Mouse (Mus musculus) stomach, postnatal 0 days (tissue): Measurements from ENCODE around the gene Dnmt3b. TPM values are rescaled to one million over a fixed set of nuclear protein-coding genes. Genes with fewer than 3 reads are reported as not detected.
A peak's percentile ranks its signal among the peaks of the same experiment; 100 is the strongest.
"Not testable (repeated sequence)": the region's sequence is repeated elsewhere in the genome, so short reads cannot be mapped to it uniquely, and the experiment has no call there.

Experiments used
- ATAC-seq: fragments of 200-750 bp; cut with Nextera tagmentation; 2 replicates; pipeline ENCODE4 v1.8.0; 2017; ENCODE audit not compliant: low FRiP score, low TSS enrichment
- DNase-seq: peaks from one replicate; pipeline ENCODE4 v3.0.0-alpha.2; 2016; ENCODE audit warnings: low spot score
- H3K27ac ChIP-seq: fragments of 300-500 bp; sonication (generic); replicated peaks from 2 replicates; pipeline ENCODE4 v1.5.1; 2014; ENCODE audit warnings: mild to moderate bottlenecking, control low read depth
- H3K27me3 ChIP-seq: fragments of 300-500 bp; sonication (generic); 2 replicates; pipeline ENCODE4 v1.6.1; 2014; ENCODE audit warnings: low read length; ENCODE audit not compliant: control insufficient read depth, insufficient read depth
- H3K36me3 ChIP-seq: fragments of 300-500 bp; sonication (generic); 2 replicates; pipeline ENCODE4 v1.6.1; 2014; ENCODE audit warnings: low read length, mixed read lengths; ENCODE audit not compliant: control insufficient read depth, insufficient read depth
- H3K4me1 ChIP-seq: fragments of 300-500 bp; sonication (generic); replicated peaks from 2 replicates; pipeline ENCODE4 v1.6.1; 2014; ENCODE audit warnings: antibody characterized with exemption; ENCODE audit not compliant: control insufficient read depth, insufficient read depth
- H3K4me2 ChIP-seq: fragments of 300-500 bp; sonication (generic); replicated peaks from 2 replicates; pipeline ENCODE4 v1.6.1; 2014; ENCODE audit warnings: low read depth, mild to moderate bottlenecking, control low read depth, moderate library complexity
- H3K4me3 ChIP-seq: fragments of 300-500 bp; sonication (generic); 2 replicates; pipeline ENCODE4 v1.5.1; 2014; ENCODE audit warnings: low read depth, low read length, control low read depth
- H3K9ac ChIP-seq: fragments of 300-500 bp; sonication (generic); 2 replicates; pipeline ENCODE4 v1.6.1; 2014; ENCODE audit warnings: mild to moderate bottlenecking, low read length, control low read depth, mixed read lengths
- H3K9me3 ChIP-seq: fragments of 300-500 bp; sonication (generic); 2 replicates; pipeline ENCODE4 v1.6.1; 2016; ENCODE audit warnings: low read length; ENCODE audit not compliant: control insufficient read depth
- CTCF ChIP-seq: IDR thresholded peaks from 2 replicates; pipeline ENCODE4 v1.5.1; 2016; ENCODE audit warnings: antibody characterized with exemption, low read depth, mild to moderate bottlenecking, moderate library complexity
- EP300 ChIP-seq: optimal IDR thresholded peaks from 2 replicates; pipeline ENCODE3; 2016; ENCODE audit warnings: antibody characterized with exemption
- WGBS: fragments of 180-500 bp; shearing (Covaris S2); extraction: QIAGEN DNeasy Blood & Tissue Kit; methylation state at CpG from one replicate; pipeline ENCODE4 v1.1.7; 2014; 5-methylcytosine and 5-hydroxymethylcytosine counted together
- polyA plus RNA-seq: library from polyadenylated mRNA; unstranded; fragments of >200 nt; fragmentation: Nextera tagmentation; extraction: Ambion mirVana; gene quantifications from 2 replicates; pipeline ENCODE4 v1.2.1, GENCODE M21; 2015

Dnmt3b gene
- polyA plus RNA-seq, 1 experiment from 2014 or later: 3.0 TPM

GRCm38 (mm10) chr2:153703389-153703788, 54.1 kb downstream of the Dnmt3b start:
- 35% methylated on average over 6 of the region's 6 CpGs for WGBS
- no peak for ATAC-seq

DNA sequence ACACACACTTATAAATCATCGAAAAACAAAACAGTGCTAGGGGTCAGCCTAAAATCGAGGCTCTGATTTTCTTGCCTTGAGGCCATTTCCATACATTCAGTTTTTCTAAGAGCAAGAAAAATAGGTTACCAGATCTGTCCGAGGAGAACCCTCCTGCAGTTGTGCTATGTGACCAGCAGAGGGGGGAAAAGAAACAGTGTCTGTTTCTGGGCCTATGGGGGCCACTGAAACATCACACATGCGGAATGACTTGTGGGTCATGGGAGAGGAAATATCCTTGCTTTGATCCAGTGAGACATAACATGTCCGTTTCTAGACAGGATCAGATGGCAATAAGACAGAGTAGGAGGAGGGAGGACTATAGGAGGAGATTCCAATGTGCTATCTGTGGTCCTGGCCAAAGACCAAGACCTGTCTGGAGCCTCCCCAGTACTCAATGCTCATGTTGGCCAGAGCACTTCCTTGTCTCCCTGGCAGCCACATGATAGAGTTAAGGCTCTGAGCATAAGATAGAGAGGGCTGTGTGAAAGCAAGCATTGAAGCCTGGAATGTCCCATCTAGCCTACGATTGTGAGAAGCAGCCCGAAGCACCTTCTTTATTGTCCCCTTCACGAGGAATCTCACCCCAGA, 61.6 kb downstream of the Dnmt3b start:
- Histone ChIP-seq H3K27ac (no peak overlapping the region), H3K36me3 (no peaks in the 10 kb centered on the region), H3K4me3 (no peak overlapping the region), H3K4me1 (0 out of 2 replicates have a peak, but pooled peaks cover 4% of the 10 kb centered on the region), H3K9ac (no peak overlapping the region), H3K4me2 (no peak overlapping the region), H3K9me3 (no peaks in the 10 kb centered on the region), H3K27me3 (no peaks in the 10 kb centered on the region)
- TF ChIP-seq CTCF (peak; percentile 84), EP300 (no peak)
- ATAC-seq: no peak
- DNase-seq: peak; percentile 24
- WGBS: 48% methylated on average over 8 of the region's 8 CpGs

More at GRCm38 (mm10) chr2:153703389-153703788, 54.1 kb downstream of the Dnmt3b start:
- Histone ChIP-seq H3K9me3 (no peaks in the 10 kb centered on the region), H3K4me2 (no peak overlapping the region), H3K4me1 (no peaks in the 10 kb centered on the region), H3K36me3 (no peaks in the 10 kb centered on the region), H3K27me3 (no peaks in the 10 kb centered on the region), H3K4me3 (no peak overlapping the region), H3K9ac (no peak overlapping the region), H3K27ac (no peak overlapping the region)
- DNase-seq: no peak
- no peak for TF ChIP-seq CTCF
- TF ChIP-seq EP300: no peak

- no peak for DNase-seq
- no peak for TF ChIP-seq CTCF
- no peak for TF ChIP-seq EP300
- no peaks in the 10 kb centered on the region for H3K36me3 ChIP-seq
- no peak for ATAC-seq
- H3K9me3 ChIP-seq: no peaks in the 10 kb centered on the region
- H3K27me3 ChIP-seq: no peaks in the 10 kb centered on the region
- H3K4me1 ChIP-seq: 0 out of 2 replicates have a peak, but pooled peaks cover 4% of the 10 kb centered on the region
- no peak overlapping the region for H3K4me2 ChIP-seq
- WGBS: 58% methylated on average over 3 of the region's 3 CpGs
- H3K4me3 ChIP-seq: no peak overlapping the region
- H3K27ac ChIP-seq: no peak overlapping the region
- no peak overlapping the region for H3K9ac ChIP-seq
Observed at GRCm38 (mm10) chr2:153712646-153713091, 63.4 kb downstream of the Dnmt3b start.

DNA sequence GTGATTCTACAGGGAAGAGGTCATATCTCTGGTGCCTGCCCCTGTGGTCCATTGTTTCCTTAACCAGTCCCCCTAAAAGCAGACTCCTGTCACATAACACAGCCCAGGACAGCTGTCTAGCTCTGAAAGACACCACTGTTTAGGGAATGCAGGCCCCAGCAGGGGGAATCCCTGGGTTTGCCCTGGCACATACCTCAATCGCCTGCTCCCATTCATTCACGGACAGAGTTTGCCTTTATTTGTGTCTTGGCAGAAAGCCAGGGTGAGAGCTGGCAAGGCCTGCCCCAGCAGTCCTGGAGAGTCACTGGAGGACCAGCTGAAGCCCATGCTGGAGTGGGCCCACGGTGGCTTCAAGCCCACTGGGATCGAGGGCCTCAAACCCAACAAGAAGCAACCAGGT, 64.0 kb downstream of the Dnmt3b start:
- 29% methylated on average over 4 of the region's 4 CpGs for WGBS
- no peak overlapping the region for H3K4me3 ChIP-seq
- no peaks in the 10 kb centered on the region for H3K36me3 ChIP-seq
- no peak overlapping the region for H3K9ac ChIP-seq
- DNase-seq (peak; percentile 66), ATAC-seq (peak; percentile 63)
- H3K9me3 ChIP-seq: no peaks in the 10 kb centered on the region
- H3K4me2 ChIP-seq: no peak overlapping the region
- no peaks in the 10 kb centered on the region for H3K27me3 ChIP-seq
- H3K4me1 ChIP-seq: 0 out of 2 replicates have a peak, but pooled peaks cover 4% of the 10 kb centered on the region
- TF ChIP-seq EP300: no peak
- no peak overlapping the region for H3K27ac ChIP-seq

GRCm38 (mm10) chr2:153717861-153718260, 68.6 kb downstream of the Dnmt3b start:
- not testable (repeated sequence) for H3K9ac ChIP-seq, H3K27me3 ChIP-seq, H3K4me1 ChIP-seq, H3K9me3 ChIP-seq, ATAC-seq, H3K27ac ChIP-seq, H3K36me3 ChIP-seq, H3K4me3 ChIP-seq, DNase-seq, H3K4me2 ChIP-seq
- WGBS: 65% methylated on average over 3 of the region's 3 CpGs

GRCm38 (mm10) chr2:153723098-153723497, 73.8 kb downstream of the Dnmt3b start:
- no peaks in the 10 kb centered on the region for H3K4me1 ChIP-seq
- no peak for DNase-seq
- H3K9me3 ChIP-seq: no peaks in the 10 kb centered on the region
- no peak for TF ChIP-seq CTCF
- no peak for TF ChIP-seq EP300
- WGBS: 52% methylated on average over 1 of the region's 1 CpGs
- H3K27me3 ChIP-seq: no peaks in the 10 kb centered on the region
- no peak for ATAC-seq
- no peak overlapping the region for H3K9ac ChIP-seq
- H3K4me3 ChIP-seq: no peak overlapping the region
- no peak overlapping the region for H3K4me2 ChIP-seq
- H3K27ac ChIP-seq: no peak overlapping the region
- H3K36me3 ChIP-seq: no peaks in the 10 kb centered on the region
